Mouse (Mus musculus): Measurements from ENCODE around the gene Ambp. TPM values are rescaled to one million over a fixed set of nuclear protein-coding genes. Genes with fewer than 3 reads are reported as not detected.

Gene Ambp
- polyA plus RNA-seq, 1 experiment, result not detected

DNA sequence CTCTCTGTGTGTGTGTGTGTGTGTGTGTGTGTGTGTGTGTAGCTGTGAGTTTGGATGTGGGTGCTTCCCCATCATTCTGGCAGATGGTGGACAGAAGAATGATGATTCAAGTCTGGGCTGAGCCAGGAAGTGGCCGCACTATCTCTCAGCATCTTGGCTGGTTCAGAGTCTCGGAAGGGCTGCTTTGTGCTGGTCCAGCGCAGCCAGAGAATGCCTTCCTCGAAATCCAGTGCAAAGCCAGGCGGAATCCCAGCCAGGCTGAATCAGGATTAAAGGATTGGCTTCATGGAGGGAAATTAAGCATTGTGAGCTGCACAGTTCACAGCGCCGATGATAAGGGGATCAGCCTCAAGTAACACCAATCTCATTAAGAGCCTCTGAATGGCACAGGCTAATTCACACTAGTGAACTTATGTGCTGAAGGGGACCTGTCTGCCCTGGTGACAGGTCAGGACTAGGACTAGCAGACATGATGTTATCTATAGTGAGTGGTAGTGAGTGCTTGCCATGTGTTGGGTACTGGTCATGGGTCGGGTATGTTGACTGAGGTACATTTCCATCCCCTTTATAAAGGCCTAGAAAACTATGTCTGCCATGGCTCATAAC, 29.6 kb downstream of the Ambp start:
- TF ChIP-seq MYOD1 (IDR thresholded peaks at IDR 0.05; ENCODE audit: control insufficient read depth, insufficient read length, low read depth), result no peak
- TF ChIP-seq MYOG (IDR thresholded peaks at IDR 0.05; ENCODE audit: control insufficient read depth, extremely low read depth, insufficient read length), result no peak
- no peak for TF ChIP-seq FOSL1 (IDR thresholded peaks at IDR 0.05; ENCODE audit: insufficient read depth, low read length, poor library complexity, severe bottlenecking)
- TF ChIP-seq MAX (IDR thresholded peaks at IDR 0.05), result no peak
- TF ChIP-seq CEBPB (IDR thresholded peaks at IDR 0.05; ENCODE audit: low read depth), result no peak
- TF ChIP-seq CTCF (IDR thresholded peaks at IDR 0.05; ENCODE audit: control insufficient read depth, insufficient read depth, insufficient read length), result no peak
- TF ChIP-seq USF1 (IDR thresholded peaks at IDR 0.05; ENCODE audit: low read depth), result no peak
- no peaks in the 10 kb centered on the region for H3K36me3 ChIP-seq (ENCODE audit: control insufficient read depth, insufficient read depth)

DNA sequence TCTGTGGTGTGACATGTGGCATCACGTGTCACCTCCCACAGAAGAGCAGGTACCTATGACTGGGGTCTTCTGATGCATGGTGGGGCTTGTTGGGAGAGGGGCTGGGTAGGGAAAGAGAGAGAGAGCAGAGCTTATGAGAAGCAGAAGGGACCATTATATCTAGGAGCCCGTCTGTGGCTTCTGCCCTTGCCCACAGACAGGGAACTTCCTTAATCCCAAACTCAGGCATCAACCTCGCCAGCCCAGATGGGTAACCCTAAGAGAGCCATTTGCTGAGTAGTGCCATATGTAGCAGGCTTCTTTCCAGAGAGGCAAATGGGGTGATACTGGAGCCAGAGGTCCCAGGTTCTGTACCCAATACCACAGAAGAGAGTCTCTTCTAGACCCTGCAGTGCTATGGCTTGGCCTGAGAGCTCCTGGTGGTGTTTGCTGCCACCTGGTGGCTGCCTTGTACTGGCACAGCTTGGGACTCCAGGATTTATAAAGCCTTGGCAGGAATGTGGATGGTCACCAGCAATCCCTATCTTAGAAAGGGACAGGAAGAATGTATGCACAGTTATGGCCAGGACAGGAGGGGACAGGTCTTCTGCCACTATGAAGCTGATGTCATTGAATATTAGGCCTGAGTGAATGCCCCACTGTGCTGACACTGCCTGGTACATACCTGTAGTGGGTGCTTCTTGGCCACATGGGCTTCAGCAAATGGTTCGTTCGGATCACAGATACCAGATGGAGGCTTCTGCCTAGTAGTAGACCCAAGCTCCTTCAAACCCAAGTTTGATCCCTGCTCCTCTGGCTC, 35.8 kb downstream of the Ambp start:
- Histone ChIP-seq H3K36me3 (ENCODE audit: control insufficient read depth, insufficient read depth) (no peaks in the 10 kb centered on the region), H3K4me3 (ENCODE audit: insufficient read depth, poor library complexity, severe bottlenecking) (no peak overlapping the region), H3K79me2 (ENCODE audit: control insufficient read depth, insufficient read depth) (no peaks in the 10 kb centered on the region), H3ac (ENCODE audit: control insufficient read depth, insufficient read length, low read depth) (no peak overlapping the region), H3K79me3 (ENCODE audit: low read depth) (no peaks in the 10 kb centered on the region), H3K27me3 (ENCODE audit: control insufficient read depth, insufficient read depth, insufficient read length) (peaks cover 29% of the 10 kb centered on the region)
- TF ChIP-seq CEBPB (IDR thresholded peaks at IDR 0.05; ENCODE audit: low read depth) (no peak), MYOD1 (IDR thresholded peaks at IDR 0.05; ENCODE audit: control insufficient read depth, insufficient read length, low read depth) (no peak), CTCF (IDR thresholded peaks at IDR 0.05; ENCODE audit: control insufficient read depth, insufficient read depth, insufficient read length) (peak; percentile 81)

More for the DNA sequence above, 29.6 kb downstream of the Ambp start:
- Histone ChIP-seq H3ac (ENCODE audit: control insufficient read depth, insufficient read length, low read depth) (no peak overlapping the region), H3K27me3 (ENCODE audit: control insufficient read depth, insufficient read depth, insufficient read length) (peaks cover 6% of the 10 kb centered on the region), H3K79me3 (ENCODE audit: low read depth) (no peaks in the 10 kb centered on the region), H3K79me2 (ENCODE audit: control insufficient read depth, insufficient read depth) (no peaks in the 10 kb centered on the region), H3K4me3 (ENCODE audit: insufficient read depth, poor library complexity, severe bottlenecking) (no peak overlapping the region)

- Histone ChIP-seq H3K4me3 (ENCODE audit: insufficient read depth, poor library complexity, severe bottlenecking) (no peak overlapping the region), H3K36me3 (ENCODE audit: control insufficient read depth, insufficient read depth) (no peaks in the 10 kb centered on the region), H3ac (ENCODE audit: control insufficient read depth, insufficient read length, low read depth) (no peak overlapping the region), H3K27me3 (ENCODE audit: control insufficient read depth, insufficient read depth, insufficient read length) (peaks cover 33% of the 10 kb centered on the region), H3K79me2 (ENCODE audit: control insufficient read depth, insufficient read depth) (no peaks in the 10 kb centered on the region), H3K79me3 (ENCODE audit: low read depth) (no peaks in the 10 kb centered on the region)
- no peak for TF ChIP-seq FOSL1 (IDR thresholded peaks at IDR 0.05; ENCODE audit: insufficient read depth, low read length, poor library complexity, severe bottlenecking)
- TF ChIP-seq MAX (IDR thresholded peaks at IDR 0.05), result no peak
- no peak for TF ChIP-seq MYOG (IDR thresholded peaks at IDR 0.05; ENCODE audit: control insufficient read depth, extremely low read depth, insufficient read length)
- TF ChIP-seq MYOD1 (IDR thresholded peaks at IDR 0.05; ENCODE audit: control insufficient read depth, insufficient read length, low read depth), result no peak
- no peak for TF ChIP-seq CTCF (IDR thresholded peaks at IDR 0.05; ENCODE audit: control insufficient read depth, insufficient read depth, insufficient read length)
- TF ChIP-seq USF1 (IDR thresholded peaks at IDR 0.05; ENCODE audit: low read depth), result no peak
- TF ChIP-seq CEBPB (IDR thresholded peaks at IDR 0.05; ENCODE audit: low read depth), result no peak
Observed at GRCm38 (mm10) chr4:63105651-63106050, 48.9 kb downstream of the Ambp start.

- peaks cover 27% of the 10 kb centered on the region for H3K27me3 ChIP-seq (ENCODE audit: control insufficient read depth, insufficient read depth, insufficient read length)
- H3K36me3 ChIP-seq (ENCODE audit: control insufficient read depth, insufficient read depth), result no peaks in the 10 kb centered on the region
- no peaks in the 10 kb centered on the region for H3K79me2 ChIP-seq (ENCODE audit: control insufficient read depth, insufficient read depth)
- no peaks in the 10 kb centered on the region for H3K79me3 ChIP-seq (ENCODE audit: low read depth)
- H3K4me3 ChIP-seq (ENCODE audit: insufficient read depth, poor library complexity, severe bottlenecking), result no peak overlapping the region
- TF ChIP-seq CEBPB (IDR thresholded peaks at IDR 0.05; ENCODE audit: low read depth) (no peak), USF1 (IDR thresholded peaks at IDR 0.05; ENCODE audit: low read depth) (no peak), MYOG (IDR thresholded peaks at IDR 0.05; ENCODE audit: control insufficient read depth, extremely low read depth, insufficient read length) (no peak), MAX (IDR thresholded peaks at IDR 0.05) (no peak), MYOD1 (IDR thresholded peaks at IDR 0.05; ENCODE audit: control insufficient read depth, insufficient read length, low read depth) (no peak), CTCF (IDR thresholded peaks at IDR 0.05; ENCODE audit: control insufficient read depth, insufficient read depth, insufficient read length) (no peak), FOSL1 (IDR thresholded peaks at IDR 0.05; ENCODE audit: insufficient read depth, low read length, poor library complexity, severe bottlenecking) (no peak)
- no peak overlapping the region for H3ac ChIP-seq (ENCODE audit: control insufficient read depth, insufficient read length, low read depth)
Observed at GRCm38 (mm10) chr4:63102025-63102424, 52.6 kb downstream of the Ambp start.

- Histone ChIP-seq H3K27me3 (ENCODE audit: control insufficient read depth, insufficient read depth, insufficient read length) (peaks cover 19% of the 10 kb centered on the region), H3K36me3 (ENCODE audit: control insufficient read depth, insufficient read depth) (no peaks in the 10 kb centered on the region), H3K79me2 (ENCODE audit: control insufficient read depth, insufficient read depth) (no peaks in the 10 kb centered on the region), H3ac (ENCODE audit: control insufficient read depth, insufficient read length, low read depth) (no peak overlapping the region), H3K4me3 (ENCODE audit: insufficient read depth, poor library complexity, severe bottlenecking) (no peak overlapping the region), H3K79me3 (ENCODE audit: low read depth) (no peaks in the 10 kb centered on the region)
- no peak for TF ChIP-seq USF1 (IDR thresholded peaks at IDR 0.05; ENCODE audit: low read depth)
- TF ChIP-seq MYOG (IDR thresholded peaks at IDR 0.05; ENCODE audit: control insufficient read depth, extremely low read depth, insufficient read length), result no peak
- no peak for TF ChIP-seq MAX (IDR thresholded peaks at IDR 0.05)
- no peak for TF ChIP-seq FOSL1 (IDR thresholded peaks at IDR 0.05; ENCODE audit: insufficient read depth, low read length, poor library complexity, severe bottlenecking)
- no peak for TF ChIP-seq CEBPB (IDR thresholded peaks at IDR 0.05; ENCODE audit: low read depth)
- TF ChIP-seq MYOD1 (IDR thresholded peaks at IDR 0.05; ENCODE audit: control insufficient read depth, insufficient read length, low read depth), result no peak
- TF ChIP-seq CTCF (IDR thresholded peaks at IDR 0.05; ENCODE audit: control insufficient read depth, insufficient read depth, insufficient read length), result no peak
Observed at GRCm38 (mm10) chr4:63100478-63100877, 54.1 kb downstream of the Ambp start.
